Mouse (Mus musculus) CH12.LX (cell line): ENCODE results near the gene Krt9. TPM values are rescaled to one million over a fixed set of nuclear protein-coding genes. Genes with fewer than 3 reads are reported as not detected.
A peak's percentile ranks its signal among the peaks of the same experiment; 100 is the strongest.

Experiments
- DNase-seq: peaks from one replicate; pipeline ENCODE4 v3.0.0-alpha.2; 2013; ENCODE audit errors: extremely low read depth
- H3K27ac ChIP-seq: 2 replicates; pipeline ENCODE4 v1.5.1; 2012; ENCODE audit warnings: low read depth, mild to moderate bottlenecking, control low read depth, moderate library complexity; ENCODE audit not compliant: insufficient read depth
- H3K27me3 ChIP-seq: replicated peaks from 2 replicates; pipeline ENCODE3; 2012; ENCODE audit warnings: inconsistent platforms
- H3K36me3 ChIP-seq, 2 experiments: replicated peaks in 1 of 2; 2 replicates each; pipeline versions ENCODE3 to v1.6.1; 2012; ENCODE audit warnings: inconsistent platforms in 1 of 2, low read length in 1 of 2, mild to moderate bottlenecking in 1 of 2, mixed read lengths in 1 of 2, moderate library complexity in 1 of 2; ENCODE audit not compliant: control insufficient read depth in 1 of 2, insufficient read depth in 1 of 2
- H3K4me1 ChIP-seq, 2 experiments: 2 replicates each; pipeline ENCODE4 v1.6.1; 2012; ENCODE audit warnings: inconsistent platforms in 1 of 2, moderate library complexity in 1 of 2; ENCODE audit not compliant: insufficient read depth in 2 of 2, control insufficient read depth in 1 of 2
- H3K4me2 ChIP-seq: 2 replicates; pipeline ENCODE4 v1.6.1; 2012; ENCODE audit warnings: low read depth, mild to moderate bottlenecking, control low read depth; ENCODE audit not compliant: poor library complexity, insufficient read depth, severe bottlenecking
- H3K4me3 ChIP-seq, 3 experiments: fragments of 150-350 bp in 1 of 3; sonication (generic) in 1 of 3; replicated peaks in 1 of 3; 2 replicates each; pipeline versions ENCODE3 to v1.5.1; 2011 to 2012; ENCODE audit warnings: low read depth in 2 of 3, low read length in 2 of 3, mild to moderate bottlenecking in 2 of 3, moderate library complexity in 2 of 3, control low read depth in 1 of 3, improper control_type of control experiment in 1 of 3, inconsistent platforms in 1 of 3, mixed read lengths in 1 of 3; ENCODE audit not compliant: poor library complexity in 1 of 3
- H3K79me2 ChIP-seq: replicated peaks from 2 replicates; pipeline ENCODE4 v1.6.1; 2012; ENCODE audit warnings: mild to moderate bottlenecking, moderate library complexity; ENCODE audit not compliant: control insufficient read depth, poor library complexity, insufficient read depth, severe bottlenecking; ENCODE audit errors: extremely low read depth
- H3K9ac ChIP-seq: 2 replicates; pipeline ENCODE4 v1.6.1; 2012; ENCODE audit warnings: low read depth, mild to moderate bottlenecking, control low read depth, moderate library complexity; ENCODE audit not compliant: insufficient read depth
- H3K9me3 ChIP-seq: replicated peaks from 2 replicates; pipeline ENCODE3; 2012; ENCODE audit warnings: low read length, inconsistent platforms, mixed read lengths
- BHLHE40 ChIP-seq: IDR thresholded peaks from 2 replicates; pipeline ENCODE4 v1.6.1; 2011; ENCODE audit warnings: mild to moderate bottlenecking, low read depth, low read length, improper control_type of control experiment
- EP300 ChIP-seq: IDR thresholded peaks from 2 replicates; pipeline ENCODE4 v1.6.1; 2011; ENCODE audit warnings: low read length, improper control_type of control experiment
- JUND ChIP-seq: conservative IDR thresholded peaks from 2 replicates; pipeline ENCODE4 v1.6.1; 2011; ENCODE audit warnings: low read depth, low read length, improper control_type of control experiment
- MAX ChIP-seq: IDR thresholded peaks from 2 replicates; pipeline ENCODE4 v1.6.1; 2011; ENCODE audit warnings: low read length, improper control_type of control experiment
- MYC ChIP-seq: IDR thresholded peaks from 2 replicates; pipeline ENCODE4 v1.6.1; 2011; ENCODE audit warnings: low read depth, mild to moderate bottlenecking, improper control_type of control experiment, low read length
- NRF1 ChIP-seq: IDR thresholded peaks from 2 replicates; pipeline ENCODE4 v1.6.1; 2014; ENCODE audit warnings: low read depth, mild to moderate bottlenecking, inconsistent platforms, low read length, improper control_type of control experiment, moderate library complexity
- PAX5 ChIP-seq: IDR thresholded peaks from 2 replicates; pipeline ENCODE4 v1.6.1; 2012; ENCODE audit warnings: low read length, inconsistent platforms, mixed read lengths
- RCOR1 ChIP-seq: conservative IDR thresholded peaks from 2 replicates; pipeline ENCODE4 v1.6.1; 2012; ENCODE audit warnings: low read depth, mild to moderate bottlenecking, inconsistent platforms, low read length, improper control_type of control experiment
- SIN3A ChIP-seq: IDR thresholded peaks from 2 replicates; pipeline ENCODE4 v1.6.1; 2012; ENCODE audit warnings: low read length, improper control_type of control experiment, inconsistent platforms
- UBTF ChIP-seq: IDR thresholded peaks from 2 replicates; pipeline ENCODE4 v1.6.1; 2012; ENCODE audit warnings: low read depth, mild to moderate bottlenecking, inconsistent platforms, low read length, improper control_type of control experiment, moderate library complexity
- USF1 ChIP-seq: IDR thresholded peaks from 2 replicates; pipeline ENCODE4 v1.6.1; 2014; ENCODE audit warnings: low read depth, mild to moderate bottlenecking, inconsistent platforms, low read length, improper control_type of control experiment
- ZC3H11A ChIP-seq: IDR thresholded peaks from 2 replicates; pipeline ENCODE4 v1.6.1; 2012; ENCODE audit warnings: low read depth, mild to moderate bottlenecking, inconsistent platforms, low read length, improper control_type of control experiment
- dilution Hi-C: fragments of 300-500 bp; cut with MboI; formaldehyde crosslinking; loops from 2 replicates; pipeline ENCODE4 v1.14.3; 2020; ENCODE audit warnings: low sequenced_read_pairs; ENCODE audit not compliant: extremely low pct_unique_long_range_greater_than_20kb, extremely low pct_ligation_motif_present
- in situ Hi-C: fragments of 300-500 bp; cut with MboI; formaldehyde crosslinking; loops from 3 replicates; pipeline ENCODE4 v1.14.3; 2019; ENCODE audit warnings: low sequenced_read_pairs, low pct_ligation_motif_present, low pct_unique_long_range_greater_than_20kb, mixed read lengths
- polyA plus RNA-seq: library from polyadenylated mRNA; unstranded; fragments of >175 nt; gene quantifications from 2 replicates; pipeline ENCODE4 v1.2.1, GENCODE M21; 2012; ENCODE audit warnings: low read depth; ENCODE audit not compliant: insufficient read length
- total RNA-seq, 2 experiments: library from RNA; depleted of rRNA; stranded (reverse); fragments of 300-350 nt in 1 of 2; fragments of >200 nt in 1 of 2; gene quantifications; 2 replicates each; pipeline ENCODE4 v1.2.3; 2012 to 2014

Gene Krt9
- total and polyA plus RNA-seq, 3 experiments, result not detected

DNA sequence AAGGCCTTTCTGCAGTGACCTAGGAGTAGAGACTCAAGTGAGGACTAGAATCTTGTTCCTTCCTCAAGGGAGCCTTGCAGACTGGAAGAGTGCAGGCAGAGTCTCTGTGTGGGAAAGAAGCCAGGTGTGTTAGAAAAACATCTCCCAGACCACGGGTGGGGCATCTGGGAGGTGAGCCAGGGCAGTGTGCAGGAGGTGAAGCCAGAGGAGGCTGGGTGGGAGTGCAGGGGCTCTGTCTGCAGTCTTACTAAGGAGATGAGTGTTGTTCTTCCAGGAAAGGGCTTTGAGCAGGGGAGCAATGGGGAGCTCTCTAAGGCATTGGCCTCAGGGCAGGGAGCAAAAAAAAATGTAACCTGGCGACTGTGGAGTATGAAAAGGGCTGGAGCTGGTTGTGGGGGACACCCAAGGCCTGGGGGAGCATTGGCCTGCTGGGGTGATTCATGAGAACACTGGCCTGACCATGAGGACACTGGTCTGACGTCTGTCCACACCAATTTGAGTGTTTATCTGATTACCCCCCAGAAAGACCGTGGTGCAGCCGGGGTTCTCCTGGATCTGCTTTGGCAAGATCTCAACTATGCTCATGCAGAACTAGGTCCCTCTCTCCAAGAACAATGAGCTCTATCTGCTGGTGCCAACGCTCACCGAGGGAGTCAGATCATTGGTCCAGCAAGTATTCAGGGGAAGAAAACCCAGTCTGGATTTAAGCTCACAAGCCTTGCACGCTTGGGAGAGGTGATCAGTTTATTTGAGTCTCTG lies 37.4 kb downstream of the Krt9 start:
- H3K79me2 ChIP-seq, result no peaks in the 10 kb centered on the region
- H3K4me2 ChIP-seq, result no peak overlapping the region
- no peaks in the 10 kb centered on the region for H3K4me1 ChIP-seq
- DNase-seq, result no peak
- no peak for TF ChIP-seq SIN3A
- no peak for TF ChIP-seq MYC
- no peak for TF ChIP-seq USF1
- no peak for TF ChIP-seq UBTF
- TF ChIP-seq JUND, result no peak
- TF ChIP-seq PAX5, result no peak
- no peak for TF ChIP-seq MAX
- TF ChIP-seq ZC3H11A, result no peak
- TF ChIP-seq RCOR1, result no peak
- TF ChIP-seq NRF1, result no peak
- no peak for TF ChIP-seq EP300
- no peak overlapping the region for H3K9ac ChIP-seq
- no peak overlapping the region for H3K4me3 ChIP-seq
- no peaks in the 10 kb centered on the region for H3K36me3 ChIP-seq
- in situ Hi-C loops, result no loop called here
- H3K27me3 ChIP-seq, result peaks cover 87% of the 10 kb centered on the region
- no peak overlapping the region for H3K27ac ChIP-seq
- no peaks in the 10 kb centered on the region for H3K9me3 ChIP-seq
- dilution Hi-C loops, result no loop called here

DNA sequence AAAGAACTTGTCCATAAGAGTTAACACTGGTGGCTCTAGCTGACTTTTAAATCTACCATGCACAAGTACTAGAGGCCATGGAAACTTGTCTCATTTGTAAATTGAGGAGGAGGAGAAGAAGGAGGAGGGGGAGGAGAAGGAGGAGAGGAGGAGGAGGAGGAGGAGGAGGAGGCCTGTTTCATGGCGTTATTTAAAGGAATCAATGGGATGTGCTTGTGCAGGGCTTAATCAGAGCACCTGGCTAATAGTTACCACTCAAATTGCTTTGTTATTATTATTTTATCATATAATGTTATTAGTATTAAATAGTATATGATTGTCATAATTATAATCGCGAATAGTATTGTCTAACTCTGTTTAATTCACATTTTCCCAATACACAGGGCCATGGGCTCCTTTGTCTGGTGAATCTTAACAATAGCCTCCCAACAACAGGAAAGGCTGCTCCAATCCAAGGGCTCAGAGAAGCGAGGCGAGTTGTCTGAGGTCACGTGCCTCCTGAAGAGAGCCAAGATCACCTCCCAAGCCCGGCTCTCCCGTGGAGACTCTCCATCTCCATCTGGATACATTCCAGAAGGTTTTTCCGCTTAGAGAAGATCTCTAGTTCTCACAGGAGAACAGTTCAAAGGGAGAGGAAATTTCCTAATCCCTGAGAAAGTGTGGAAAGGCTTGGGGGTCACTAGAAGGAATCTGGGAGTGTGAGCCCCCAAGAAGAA lies 44.3 kb downstream of the Krt9 start, which contains the start of gene Krt19:
Krt19 (minus strand) TSS at position 51 of the 716 bp plus-strand sequence.
- in situ Hi-C loops (no loop called here), dilution Hi-C loops (no loop called here)
- no peaks in the 10 kb centered on the region for H3K9me3 ChIP-seq

More for the DNA sequence above, 44.3 kb downstream of the Krt9 start, which contains the start of gene Krt19:
- Histone ChIP-seq H3K79me2 (no peaks in the 10 kb centered on the region), H3K4me3 (no peak within 1 kb of the TSS), H3K4me2 (no peak within 1 kb of the TSS), H3K9ac (no peak within 1 kb of the TSS), H3K27me3 (peaks cover 91% of the 10 kb centered on the region), H3K27ac (no peak within 1 kb of the TSS), H3K4me1 (no peaks in the 10 kb centered on the region), H3K36me3 (no peaks in the 10 kb centered on the region)
- DNase-seq, result no peak
- 0 out of 2 replicates have a peak, but pooled peaks have one; percentile 18 for TF ChIP-seq BHLHE40
- TF ChIP-seq USF1, result no peak
